Mouse (Mus musculus): ENCODE results near the gene Smarcd1. TPM values are rescaled to one million over a fixed set of nuclear protein-coding genes. Genes with fewer than 3 reads are reported as not detected.
A peak's percentile ranks its signal among the peaks of the same experiment; 100 is the strongest.
"Not testable (repeated sequence)": the region's sequence is repeated elsewhere in the genome, so short reads cannot be mapped to it uniquely, and the experiment has no call there.

The Smarcd1 gene
- polyA plus RNA-seq, 1 experiment from 2014 or later, result 96.4 TPM

GRCm38 (mm10) chr15:99690924-99691323, 11.0 kb upstream of the Smarcd1 start:
- Histone ChIP-seq H3K4me3 (no peak overlapping the region), H3K9me3 (no peaks in the 10 kb centered on the region), H3K4me1 (replicated peaks) (peaks cover 19% of the 10 kb centered on the region; the same call in 1 of the 2 replicates), H3K27ac (replicated peaks) (no peak overlapping the region), H3K36me3 (0 out of 2 replicates have a peak, but pooled peaks cover 8% of the 10 kb centered on the region), H3K27me3 (no peaks in the 10 kb centered on the region), H3K4me2 (no peak overlapping the region), H3K9ac (no peak overlapping the region)
- WGBS, result 26% methylated on average over 4 of the region's 4 CpGs
- no peak for ATAC-seq (ENCODE audit: low FRiP score, low read depth)

- 39% methylated on average over 9 of the region's 9 CpGs for WGBS
- H3K4me3 ChIP-seq, result no peak overlapping the region
- H3K27me3 ChIP-seq, result no peaks in the 10 kb centered on the region
- H3K9me3 ChIP-seq, result no peaks in the 10 kb centered on the region
- H3K4me2 ChIP-seq, result no peak overlapping the region
- H3K27ac ChIP-seq (replicated peaks), result no peak overlapping the region
- peaks cover 11% of the 10 kb centered on the region for H3K36me3 ChIP-seq
- no peak for ATAC-seq (ENCODE audit: low FRiP score, low read depth)
- H3K4me1 ChIP-seq (replicated peaks), result peaks cover 19% of the 10 kb centered on the region; the same call in 1 of the 2 replicates
- no peak overlapping the region for H3K9ac ChIP-seq
These were observed 10.0 kb upstream of the Smarcd1 start for GRCm38 (mm10) chr15:99691976-99692375.

DNA sequence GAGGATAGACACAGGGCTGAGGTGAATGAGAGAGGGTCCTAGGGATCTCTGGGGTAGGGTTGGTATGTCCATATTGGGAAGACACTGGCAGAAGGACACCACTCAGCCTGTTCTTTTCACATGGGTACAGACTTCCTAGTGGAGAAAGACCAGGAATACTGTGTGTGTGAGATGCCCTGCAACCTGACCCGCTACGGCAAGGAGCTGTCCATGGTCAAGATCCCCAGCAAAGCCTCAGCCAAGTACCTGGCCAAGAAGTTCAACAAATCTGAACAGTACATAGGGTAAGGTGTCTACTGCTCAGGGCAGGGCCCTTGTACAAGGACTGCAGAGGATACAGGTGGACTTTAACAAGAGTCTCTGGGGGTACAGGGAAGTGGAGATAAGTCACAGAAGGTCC, 4.6 kb upstream of the Smarcd1 start:
- no peak overlapping the region for H3K27ac ChIP-seq (replicated peaks)
- H3K9me3 ChIP-seq, result no peaks in the 10 kb centered on the region
- H3K9ac ChIP-seq, result no peak overlapping the region
- no peaks in the 10 kb centered on the region for H3K27me3 ChIP-seq
- no peak overlapping the region for H3K4me2 ChIP-seq
- peaks cover 24% of the 10 kb centered on the region for H3K36me3 ChIP-seq
- H3K4me1 ChIP-seq (replicated peaks), result 0 out of 2 replicates have a peak, but pooled peaks cover 2% of the 10 kb centered on the region
- no peak overlapping the region for H3K4me3 ChIP-seq
- ATAC-seq (ENCODE audit: low FRiP score, low read depth), result no peak
- WGBS, result 65% methylated on average over 2 of the region's 2 CpGs

DNA sequence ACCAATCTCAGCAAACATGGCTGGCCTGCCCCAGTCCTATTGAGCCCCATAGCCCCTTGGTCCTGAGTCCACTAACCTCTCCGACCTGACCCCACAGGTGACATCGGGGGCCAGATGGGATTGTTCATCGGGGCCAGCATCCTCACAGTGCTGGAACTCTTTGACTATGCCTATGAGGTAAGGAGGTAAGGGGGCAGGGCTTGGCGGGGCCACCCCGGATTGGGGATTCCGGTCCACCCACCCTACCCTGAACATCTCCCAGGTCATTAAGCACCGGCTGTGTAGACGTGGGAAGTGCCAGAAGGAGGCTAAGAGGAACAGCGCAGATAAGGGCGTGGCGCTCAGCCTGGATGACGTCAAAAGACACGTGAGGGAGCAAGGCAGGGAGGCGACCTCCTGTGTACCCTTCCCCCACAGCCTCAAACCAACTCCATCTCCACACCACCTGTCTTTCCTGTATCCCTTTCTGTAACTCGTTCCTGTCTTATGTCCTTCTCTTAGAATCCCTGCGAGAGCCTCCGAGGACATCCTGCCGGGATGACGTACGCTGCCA, 3.3 kb upstream of the Smarcd1 start:
- no peak overlapping the region for H3K27ac ChIP-seq (replicated peaks)
- peaks cover 24% of the 10 kb centered on the region for H3K36me3 ChIP-seq

GRCm38 (mm10) chr15:99699715-99700114, 2.2 kb upstream of the Smarcd1 start:
- no peaks in the 10 kb centered on the region for H3K27me3 ChIP-seq
- no peak for ATAC-seq (ENCODE audit: low FRiP score, low read depth)
- H3K4me3 ChIP-seq, result no peak overlapping the region
- H3K4me1 ChIP-seq (replicated peaks), result peaks cover 24% of the 10 kb centered on the region
- no peak overlapping the region for H3K4me2 ChIP-seq
- 87% methylated on average over 10 of the region's 10 CpGs for WGBS
- no peaks in the 10 kb centered on the region for H3K9me3 ChIP-seq
- H3K27ac ChIP-seq (replicated peaks), result no peak overlapping the region
- H3K9ac ChIP-seq, result no peak overlapping the region
- H3K36me3 ChIP-seq, result peaks cover 28% of the 10 kb centered on the region

More for the DNA sequence above, 3.3 kb upstream of the Smarcd1 start:
- WGBS, result 38% methylated on average over 20 of the region's 20 CpGs
- Histone ChIP-seq H3K4me2 (no peak overlapping the region), H3K27me3 (no peaks in the 10 kb centered on the region), H3K9ac (no peak overlapping the region), H3K9me3 (no peaks in the 10 kb centered on the region), H3K4me1 (replicated peaks) (peaks cover 13% of the 10 kb centered on the region), H3K4me3 (no peak overlapping the region)
- ATAC-seq (ENCODE audit: low FRiP score, low read depth), result no peak

GRCm38 (mm10) chr15:99700219-99701106, 1.5 kb upstream of the Smarcd1 start:
- Histone ChIP-seq H3K9ac (no peak overlapping the region), H3K4me2 (no peak overlapping the region), H3K27me3 (no peaks in the 10 kb centered on the region), H3K4me1 (replicated peaks) (peaks cover 30% of the 10 kb centered on the region), H3K9me3 (no peaks in the 10 kb centered on the region), H3K36me3 (peaks cover 29% of the 10 kb centered on the region), H3K4me3 (no peak overlapping the region), H3K27ac (replicated peaks) (no peak overlapping the region)
- ATAC-seq (ENCODE audit: low FRiP score, low read depth), result no peak
- 88% methylated on average over 18 of the region's 18 CpGs for WGBS

DNA sequence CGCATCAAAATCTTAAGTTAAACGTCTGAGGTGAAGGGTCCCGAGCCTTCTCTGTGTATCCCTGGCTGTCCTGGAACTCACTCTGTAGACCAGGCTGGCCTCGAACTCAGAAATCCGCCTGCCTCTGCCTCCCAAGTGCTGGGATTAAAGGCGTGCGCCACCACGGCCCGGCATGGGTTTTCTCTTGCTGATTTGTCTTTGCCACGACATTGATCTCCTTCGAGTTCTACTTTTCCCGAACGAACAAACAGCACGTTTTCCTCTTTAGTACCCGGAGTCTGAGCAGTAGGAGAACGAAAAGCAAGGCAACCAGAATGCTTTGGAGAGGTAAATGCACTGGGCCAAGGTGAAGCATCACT, 310 bp upstream of the Smarcd1 start:
- WGBS, result 48% methylated on average over 16 of the region's 16 CpGs
- Histone ChIP-seq H3K9ac (peak overlapping the region; percentile 20; the same call in 1 of the 2 replicates), H3K4me2 (peak overlapping the region; percentile 89), H3K4me3 (peak overlapping the region; percentile 83), H3K27ac (replicated peaks) (peak overlapping the region; percentile 98), H3K4me1 (replicated peaks) (peaks cover 33% of the 10 kb centered on the region), H3K36me3 (peaks cover 30% of the 10 kb centered on the region)
- peak; percentile 5; the same call in 1 of the 2 replicates for ATAC-seq (ENCODE audit: low FRiP score, low read depth)
- H3K9me3 ChIP-seq, H3K27me3 ChIP-seq: not testable (repeated sequence)

DNA sequence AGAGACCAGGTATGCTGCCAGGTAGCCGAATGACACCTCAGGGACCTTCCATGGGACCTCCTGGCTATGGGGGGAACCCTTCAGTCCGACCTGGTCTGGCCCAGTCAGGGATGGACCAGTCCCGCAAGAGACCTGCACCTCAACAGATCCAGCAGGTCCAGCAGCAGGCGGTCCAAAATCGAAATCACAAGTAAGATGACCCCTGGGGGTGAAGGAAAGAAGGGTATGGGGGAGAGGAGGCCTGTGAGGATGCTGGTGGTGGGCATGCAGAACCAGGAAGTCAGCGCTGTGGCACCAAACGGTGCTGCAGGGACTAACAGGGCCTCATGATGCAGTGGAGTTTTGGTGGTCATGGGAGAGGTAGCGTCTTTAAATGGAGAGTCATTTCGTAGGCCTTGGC, 1.2 kb downstream of the Smarcd1 start:
- peaks cover 36% of the 10 kb centered on the region for H3K36me3 ChIP-seq
- H3K4me3 ChIP-seq, result peak overlapping the region; percentile 83
- H3K9me3 ChIP-seq, result no peaks in the 10 kb centered on the region
- H3K4me2 ChIP-seq, result peak overlapping the region; percentile 89
- peak overlapping the region; percentile 96 for H3K9ac ChIP-seq
- WGBS, result 52% methylated on average over 9 of the region's 9 CpGs
- H3K27me3 ChIP-seq, result no peaks in the 10 kb centered on the region
- ATAC-seq (ENCODE audit: low FRiP score, low read depth), result no peak
- peak overlapping the region; percentile 98 for H3K27ac ChIP-seq (replicated peaks)
- peaks cover 33% of the 10 kb centered on the region for H3K4me1 ChIP-seq (replicated peaks)

DNA sequence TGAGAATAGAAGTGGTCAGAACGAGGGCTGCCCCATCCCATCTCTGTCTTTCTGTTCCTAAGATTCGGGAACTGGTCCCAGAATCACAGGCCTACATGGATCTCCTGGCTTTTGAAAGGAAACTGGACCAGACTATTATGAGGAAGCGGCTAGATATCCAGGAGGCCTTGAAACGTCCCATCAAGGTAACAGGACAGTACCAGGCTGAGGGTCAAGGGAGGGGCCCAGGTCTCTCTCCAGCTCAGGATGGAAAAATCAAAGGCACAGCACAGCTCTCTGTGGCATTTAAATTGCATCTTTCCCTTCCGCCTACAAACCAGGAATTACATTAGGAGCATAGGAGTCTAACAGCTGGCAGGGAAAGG, 1.7 kb downstream of the Smarcd1 start:
- Histone ChIP-seq H3K36me3 (peaks cover 37% of the 10 kb centered on the region), H3K9ac (peak overlapping the region; percentile 96), H3K9me3 (no peaks in the 10 kb centered on the region), H3K27me3 (no peaks in the 10 kb centered on the region), H3K4me1 (replicated peaks) (peaks cover 33% of the 10 kb centered on the region), H3K4me2 (peak overlapping the region; percentile 89), H3K4me3 (peak overlapping the region; percentile 83), H3K27ac (replicated peaks) (peak overlapping the region; percentile 98)
- 54% methylated on average over 5 of the region's 5 CpGs for WGBS
- no peak for ATAC-seq (ENCODE audit: low FRiP score, low read depth)

- H3K9me3 ChIP-seq, result no peaks in the 10 kb centered on the region
- peak overlapping the region; percentile 83 for H3K4me3 ChIP-seq
- H3K4me1 ChIP-seq (replicated peaks), result peaks cover 33% of the 10 kb centered on the region
- peaks cover 39% of the 10 kb centered on the region for H3K36me3 ChIP-seq
- H3K4me2 ChIP-seq, result peak overlapping the region; percentile 89
- no peak for ATAC-seq (ENCODE audit: low FRiP score, low read depth)
- H3K27me3 ChIP-seq, result no peaks in the 10 kb centered on the region
- peak overlapping the region; percentile 35 for H3K9ac ChIP-seq
- WGBS, result 14% methylated on average over 23 of the region's 23 CpGs
- H3K27ac ChIP-seq (replicated peaks), result peak overlapping the region; percentile 98
These were observed 2.2 kb downstream of the Smarcd1 start for GRCm38 (mm10) chr15:99704041-99704681.

GRCm38 (mm10) chr15:99704881-99705280, 3.0 kb downstream of the Smarcd1 start:
- peaks cover 46% of the 10 kb centered on the region for H3K36me3 ChIP-seq
- H3K4me2 ChIP-seq, result peak overlapping the region; percentile 89
- H3K27ac ChIP-seq (replicated peaks), result peak overlapping the region; percentile 98
- H3K4me3 ChIP-seq, result peak overlapping the region; percentile 83
- peak overlapping the region; percentile 35 for H3K9ac ChIP-seq
- H3K27me3 ChIP-seq, result no peaks in the 10 kb centered on the region
- peaks cover 33% of the 10 kb centered on the region for H3K4me1 ChIP-seq (replicated peaks)
- WGBS, result 18% methylated on average over 7 of the region's 7 CpGs
- ATAC-seq (ENCODE audit: low FRiP score, low read depth), result no peak
- H3K9me3 ChIP-seq, result no peaks in the 10 kb centered on the region
